Mouse (Mus musculus): Measurements from ENCODE around the gene Tmem30a.

Tmem30a gene

GRCm38 (mm10) chr9:79792841-79793835 is at the start of gene Tmem30a:
Tmem30a (minus strand) TSS chr9:79793507.
- DNase-seq (ENCODE audit: inconsistent ontology term) = peak; percentile 99

DNA sequence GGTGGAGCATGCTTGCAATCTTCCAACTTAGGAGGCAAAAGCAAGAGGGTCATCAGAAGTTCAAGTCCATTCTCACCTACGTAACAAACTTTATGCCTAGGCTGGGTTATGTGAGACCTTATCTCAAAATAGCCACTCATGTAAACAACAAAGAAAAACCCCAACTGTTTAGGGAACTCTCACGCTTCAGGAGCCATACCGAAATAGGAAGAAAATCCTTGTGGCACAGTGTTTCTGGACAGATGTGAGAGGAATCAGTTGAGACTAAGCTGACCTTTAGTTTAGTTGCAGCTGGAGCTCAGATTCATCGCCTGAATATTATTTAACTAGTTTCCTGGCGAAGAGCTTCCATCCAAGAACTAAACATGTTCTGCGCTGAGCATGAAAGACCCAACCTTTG is 49.3 kb upstream of the Tmem30a start:
- no peak for DNase-seq (ENCODE audit: inconsistent ontology term)

GRCm38 (mm10) chr9:79842028-79842427 is 48.7 kb upstream of the Tmem30a start:
- no peak for DNase-seq (ENCODE audit: inconsistent ontology term)

DNA sequence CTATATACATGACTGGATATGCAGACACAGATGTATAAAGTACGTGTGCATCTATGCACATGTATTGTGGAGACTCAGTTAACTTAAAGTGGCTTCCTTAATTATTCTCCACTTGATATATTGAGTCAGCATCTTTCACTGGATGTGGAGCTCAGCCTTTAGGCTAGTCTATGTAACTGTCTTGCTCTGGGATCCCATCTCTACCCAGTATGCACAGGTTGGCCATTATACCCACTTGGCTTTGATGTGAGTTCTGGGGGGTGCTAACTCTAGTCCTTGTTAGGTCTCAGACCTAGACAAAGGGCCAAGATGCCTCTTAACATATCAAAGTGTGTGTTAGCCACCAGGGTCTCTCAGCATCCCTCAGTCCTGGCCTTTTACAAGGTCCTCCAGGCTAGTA is 38.0 kb upstream of the Tmem30a start:
- no peak for DNase-seq (ENCODE audit: inconsistent ontology term)

- DNase-seq (ENCODE audit: inconsistent ontology term) = no peak
Observed at GRCm38 (mm10) chr9:79830874-79831273, 37.6 kb upstream of the Tmem30a start.

DNA sequence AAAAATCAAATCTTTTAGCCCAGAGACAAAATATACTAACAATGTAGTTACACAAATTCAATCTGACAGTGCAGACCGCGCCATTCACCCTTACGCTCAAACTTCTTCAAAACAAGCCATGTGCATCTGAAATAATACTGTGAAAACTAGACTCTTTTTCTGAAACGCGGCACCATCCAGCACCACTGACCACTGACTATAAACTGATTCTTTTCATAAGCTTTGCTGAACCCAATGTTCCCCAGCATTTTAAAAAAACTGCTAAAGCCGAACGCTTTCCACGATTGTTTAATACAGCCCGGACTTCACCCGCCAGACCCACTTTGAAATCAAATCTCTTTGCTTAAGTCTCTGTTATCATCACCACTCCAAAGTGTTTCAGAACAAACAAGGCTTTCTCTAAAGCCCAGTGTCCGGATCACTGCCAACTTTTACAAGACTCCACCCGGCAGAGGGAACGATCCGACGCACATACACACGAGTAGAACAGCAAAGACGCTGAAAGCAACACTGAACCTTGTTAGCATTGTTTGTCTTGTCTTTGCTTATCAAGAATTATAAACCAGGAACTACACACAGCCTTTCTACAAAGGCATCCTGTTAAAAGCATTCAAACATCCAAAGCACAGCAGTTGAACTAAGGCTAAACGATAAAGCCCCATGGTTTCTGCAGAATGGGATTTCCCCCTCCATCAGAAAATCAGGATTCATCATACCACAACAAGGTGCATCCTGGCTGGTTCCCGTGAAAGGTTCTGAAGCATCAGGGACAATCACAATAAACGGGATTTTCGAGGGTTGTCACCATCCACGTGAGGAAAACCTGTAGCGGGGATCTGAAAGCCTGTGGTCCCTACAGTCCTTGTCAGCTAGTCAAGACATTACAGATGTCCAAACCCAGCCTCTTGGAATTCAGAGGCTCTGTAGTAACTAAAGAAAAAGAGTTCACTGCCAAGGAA is 36.8 kb upstream of the Tmem30a start:
- DNase-seq (ENCODE audit: inconsistent ontology term) = peak; percentile 15

- DNase-seq (ENCODE audit: inconsistent ontology term) = peak; percentile 31
Observed at GRCm38 (mm10) chr9:79827072-79827471, 33.8 kb upstream of the Tmem30a start.

DNA sequence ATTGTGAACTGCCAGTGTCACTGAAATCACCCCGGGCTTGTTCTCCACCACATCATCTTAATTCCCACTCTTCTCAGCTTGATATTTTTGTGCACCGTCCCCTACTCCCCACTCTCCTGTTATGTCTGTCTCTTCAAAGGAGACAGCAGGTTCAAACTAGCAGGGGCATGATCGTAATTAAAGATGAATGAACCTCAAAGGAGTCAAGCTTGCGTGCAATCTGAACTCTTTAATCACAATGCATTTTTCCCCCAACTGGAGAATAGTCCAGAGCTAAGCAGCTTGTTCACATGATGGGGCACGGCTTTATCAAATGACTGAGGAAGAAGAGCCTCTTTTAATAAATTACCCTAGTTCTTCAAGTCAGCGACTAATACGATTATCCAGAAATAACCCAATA is 32.2 kb upstream of the Tmem30a start:
- peak; percentile 51 for DNase-seq (ENCODE audit: inconsistent ontology term)

DNA sequence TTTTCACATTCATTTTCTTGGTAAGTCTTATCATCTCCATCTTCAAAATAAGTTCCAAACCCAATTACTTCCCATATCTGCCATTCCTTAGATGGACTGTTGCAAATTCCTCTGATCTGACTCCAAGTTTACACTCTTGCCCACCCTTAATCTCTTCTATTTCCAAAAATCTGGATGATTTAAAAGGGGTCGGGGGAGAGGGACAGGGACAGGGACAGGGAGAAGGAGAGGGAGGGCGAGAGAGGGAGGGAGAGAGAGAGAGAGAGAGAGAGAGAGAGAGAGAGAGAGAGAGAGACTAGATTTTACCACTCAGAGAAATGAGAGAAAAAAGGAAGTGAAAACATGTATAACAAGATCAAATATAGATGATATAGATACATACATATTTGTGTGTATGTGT is 30.5 kb upstream of the Tmem30a start:
- no peak for DNase-seq (ENCODE audit: inconsistent ontology term)

DNA sequence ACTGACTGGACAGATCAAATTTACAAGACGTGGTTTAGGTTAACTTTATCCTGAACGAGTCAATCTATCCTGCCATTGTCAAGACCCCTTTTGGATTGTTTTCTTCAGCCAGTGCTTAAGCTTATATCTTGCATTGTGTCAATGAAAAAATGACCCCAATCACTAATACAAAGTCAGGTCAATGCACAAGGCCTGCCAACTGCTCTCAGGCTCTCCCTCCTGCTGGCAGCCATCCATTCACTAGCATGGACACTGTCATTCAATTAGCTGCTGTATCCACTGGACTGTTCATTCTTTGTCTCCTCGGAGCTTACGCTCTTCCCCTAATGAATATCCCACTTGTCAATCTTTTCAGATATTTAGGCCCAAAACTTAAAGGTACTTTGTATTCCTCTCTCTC is 30.1 kb upstream of the Tmem30a start:
- DNase-seq (ENCODE audit: inconsistent ontology term) = peak; percentile 63

DNA sequence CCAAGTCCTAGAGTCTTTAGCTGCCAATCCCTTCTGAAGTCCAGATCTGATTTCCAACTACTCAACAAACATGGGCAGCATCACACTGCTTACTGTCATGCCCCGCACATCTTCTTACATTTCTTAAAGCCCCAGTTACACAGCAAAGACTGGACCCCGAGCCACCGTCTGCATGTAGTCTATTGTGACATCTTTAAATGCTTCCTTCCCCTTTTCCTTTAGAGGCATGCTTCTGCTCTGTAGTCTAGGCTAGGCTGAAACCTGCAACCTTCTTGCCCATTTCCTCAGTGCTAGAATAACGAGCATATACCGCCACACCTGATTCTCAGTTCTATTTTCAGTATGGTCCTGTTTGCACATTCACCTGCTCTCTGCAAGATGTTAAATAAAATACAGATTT is 23.2 kb upstream of the Tmem30a start:
- no peak for DNase-seq (ENCODE audit: inconsistent ontology term)

DNA sequence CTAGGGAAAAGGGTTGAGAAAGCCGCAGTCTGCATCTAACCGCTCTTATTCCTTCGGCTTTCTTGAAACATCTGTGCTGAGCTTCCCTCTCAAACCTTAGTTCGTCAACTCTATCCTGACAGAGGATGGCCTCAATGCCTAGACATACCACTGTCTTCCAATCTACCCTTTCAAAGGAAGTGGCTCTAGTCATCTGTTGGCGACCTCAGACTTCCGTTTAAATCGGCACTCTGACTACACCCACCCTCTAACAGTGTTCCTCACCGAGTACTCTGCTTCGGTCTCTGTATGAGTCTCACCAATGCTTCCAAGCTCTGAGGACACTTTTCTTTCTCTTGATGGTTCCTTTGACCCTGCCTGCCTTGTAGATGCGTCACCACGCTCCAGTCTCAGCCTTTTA is 22.7 kb upstream of the Tmem30a start:
- DNase-seq (ENCODE audit: inconsistent ontology term) = no peak

- DNase-seq (ENCODE audit: inconsistent ontology term) = no peak
Observed at GRCm38 (mm10) chr9:79814592-79814991, 21.3 kb upstream of the Tmem30a start.

DNA sequence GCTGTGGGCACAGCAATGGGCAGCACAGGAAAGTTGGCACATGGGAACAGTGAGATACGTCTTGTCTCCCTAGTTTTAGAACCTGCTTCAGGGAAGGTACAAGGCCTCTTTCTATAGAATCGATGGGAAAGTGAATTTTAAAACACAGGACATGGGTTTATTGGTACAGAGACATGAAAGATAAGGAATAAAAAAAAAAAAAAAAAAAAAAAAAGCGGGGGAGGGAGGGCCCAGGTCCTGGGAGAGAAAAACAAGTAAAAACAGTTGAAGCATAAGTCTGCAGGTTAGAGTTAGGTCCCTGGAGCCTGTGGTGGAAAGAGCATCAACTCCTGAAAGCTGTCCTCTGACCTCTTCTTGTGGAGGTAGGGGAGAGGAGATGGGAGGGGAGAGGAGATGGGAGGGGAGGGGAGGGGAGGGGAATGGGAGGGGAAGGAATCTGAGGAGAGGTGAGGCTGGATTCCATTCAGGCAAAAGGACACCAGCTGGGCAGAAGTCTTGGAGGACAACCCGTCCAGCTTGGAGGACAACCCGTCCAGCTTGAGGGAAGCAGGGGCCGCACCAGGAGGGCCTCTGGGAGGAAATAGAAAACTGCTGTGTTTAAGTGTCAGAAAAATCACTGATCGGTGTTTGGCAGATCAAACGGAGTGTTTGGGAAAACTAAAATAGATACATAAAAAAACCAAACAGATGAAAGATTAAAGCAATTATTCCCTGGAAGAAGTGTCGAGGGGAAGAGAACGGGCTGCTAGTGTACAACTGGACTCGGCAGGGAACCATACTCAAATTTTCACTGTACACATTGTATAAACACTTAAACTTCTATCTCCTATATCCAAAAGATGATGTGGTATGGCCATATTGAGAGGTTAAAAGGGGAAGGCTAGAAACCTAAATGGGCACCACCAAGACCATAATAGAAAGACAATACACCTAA is 17.9 kb upstream of the Tmem30a start:
- DNase-seq (ENCODE audit: inconsistent ontology term) = no peak

- no peak for DNase-seq (ENCODE audit: inconsistent ontology term)
Observed at GRCm38 (mm10) chr9:79810534-79810933, 17.2 kb upstream of the Tmem30a start.

DNA sequence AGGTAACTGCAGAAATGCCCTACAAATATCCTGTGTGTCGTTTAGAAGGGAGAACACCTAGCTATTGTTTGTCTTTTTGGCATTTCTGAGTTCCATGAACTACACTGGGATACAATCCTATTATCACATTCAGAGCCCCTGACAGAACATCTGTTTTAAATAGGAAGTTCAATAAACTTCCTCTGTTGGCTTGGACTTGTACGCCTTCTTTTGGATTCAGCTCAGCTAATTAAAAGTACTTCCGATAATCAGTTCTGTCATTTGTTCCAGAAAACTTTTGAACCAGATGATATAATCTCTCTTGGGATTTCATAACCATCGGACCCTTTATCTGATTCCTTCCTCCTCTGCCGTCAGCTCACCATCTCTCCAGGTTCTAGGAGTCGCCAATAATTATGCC is 16.1 kb upstream of the Tmem30a start:
- no peak for DNase-seq (ENCODE audit: inconsistent ontology term)

DNA sequence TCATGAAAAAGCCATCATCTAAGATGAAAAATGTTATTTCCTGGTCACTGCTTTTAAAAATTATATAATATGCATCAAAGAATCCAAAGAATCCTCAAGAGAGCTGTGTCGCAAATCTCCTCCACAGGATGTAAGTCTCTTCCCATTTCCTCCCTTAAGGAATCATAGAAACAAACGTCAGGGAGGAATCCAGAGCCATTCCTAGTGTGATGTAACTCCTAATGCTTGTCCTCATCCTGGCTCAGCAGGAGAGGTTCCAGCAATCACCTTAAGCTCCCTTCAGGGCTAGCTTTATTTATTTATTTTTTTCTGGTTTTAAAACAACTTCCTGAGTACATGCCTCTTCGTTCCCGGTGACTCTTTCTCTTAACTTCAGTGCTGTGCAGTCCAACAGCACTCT is 13.9 kb upstream of the Tmem30a start:
- no peak for DNase-seq (ENCODE audit: inconsistent ontology term)

GRCm38 (mm10) chr9:79806317-79807075 is 13.2 kb upstream of the Tmem30a start:
- DNase-seq (ENCODE audit: inconsistent ontology term) = peak; percentile 39

- DNase-seq (ENCODE audit: inconsistent ontology term) = no peak
Observed at GRCm38 (mm10) chr9:79805426-79805825, 12.1 kb upstream of the Tmem30a start.

GRCm38 (mm10) chr9:79796461-79797135 is 3.3 kb upstream of the Tmem30a start:
- no peak for DNase-seq (ENCODE audit: inconsistent ontology term)
